In genomic region chr16:14827008-14827407, GRCm38 (mm10) we compare ENCODE assay signal across 23 mouse cellular contexts.
A peak's percentile ranks its signal among the peaks of the same experiment; 100 is the strongest.
DNase-seq lines count a peak whose midpoint lies in the region; ATAC-seq and TF ChIP-seq lines count a peak whose summit lies in the region.
"Had no signal": no experiment of that assay in that cellular context is flagged by ENCODE, and none has a peak within 500 bp of the region (broad histone marks: within the 10 kb centered on the region; RNA-seq: fewer than 3 reads in every experiment).

No protein-coding gene starts in this region.

- no peak overlapping the region for H3K27ac ChIP-seq in heart, embryonic 12.5 days (ENCODE audit: poor library complexity, severe bottlenecking)
- H3K27ac ChIP-seq in forebrain, postnatal 0 days (ENCODE audit: low read depth, low read length) = no peak overlapping the region
- no peak overlapping the region for H3K27ac ChIP-seq in liver, embryonic 12.5 days
- H3K27ac ChIP-seq in hindbrain, embryonic 10.5 days = no peak overlapping the region
- H3K27ac ChIP-seq: embryonic facial prominence, embryonic 12.5 days; forebrain, embryonic 12.5 days; hindbrain, postnatal 0 days; layer of hippocampus, adult 2 months; midbrain, embryonic 12.5 days; stomach, postnatal 0 days had no signal

- H3K4me3 ChIP-seq in heart, embryonic 12.5 days = no peak overlapping the region
- H3K4me3 ChIP-seq in forebrain, postnatal 0 days (ENCODE audit: low read depth, low read length) = no peak overlapping the region
- H3K4me3 ChIP-seq in liver, embryonic 12.5 days = no peak overlapping the region
- no peak overlapping the region for H3K4me3 ChIP-seq in hindbrain, embryonic 10.5 days
- H3K4me3 ChIP-seq: embryonic facial prominence, embryonic 12.5 days; forebrain, embryonic 12.5 days; layer of hippocampus, adult 2 months; midbrain, embryonic 12.5 days had no signal

- TF ChIP-seq CTCF in forebrain, postnatal 0 days (IDR thresholded peaks at IDR 0.05; ENCODE audit: low read depth) = no peak

- no peaks in the 10 kb centered on the region for H3K9me3 ChIP-seq in heart, embryonic 12.5 days (replicated peaks)
- no peaks in the 10 kb centered on the region for H3K9me3 ChIP-seq in forebrain, postnatal 0 days (ENCODE audit: low read length)
- no peaks in the 10 kb centered on the region; the same call in 1 of the 2 replicates for H3K9me3 ChIP-seq in liver, embryonic 12.5 days (replicated peaks)
- no peaks in the 10 kb centered on the region for H3K9me3 ChIP-seq in hindbrain, embryonic 10.5 days
- H3K9me3 ChIP-seq: embryonic facial prominence, embryonic 12.5 days; forebrain, embryonic 12.5 days; midbrain, embryonic 12.5 days had no signal

- H3K9ac ChIP-seq in heart, embryonic 12.5 days = no peak overlapping the region
- no peak overlapping the region for H3K9ac ChIP-seq in forebrain, postnatal 0 days
- H3K9ac ChIP-seq in liver, embryonic 12.5 days = no peak overlapping the region
- H3K9ac ChIP-seq: embryonic facial prominence, embryonic 12.5 days; forebrain, embryonic 12.5 days; midbrain, embryonic 12.5 days had no signal

- 57% methylated on average over 3 of the region's 3 CpGs for WGBS in heart, embryonic 12.5 days
- 83% methylated on average over 3 of the region's 3 CpGs for WGBS in forebrain, postnatal 0 days
- WGBS in liver, embryonic 12.5 days (ENCODE audit: insufficient replicate concordance) = 66% methylated on average over 3 of the region's 3 CpGs
- WGBS in hindbrain, embryonic 10.5 days = 90% methylated on average over 3 of the region's 3 CpGs

- no peaks in the 10 kb centered on the region for H3K27me3 ChIP-seq in heart, embryonic 12.5 days (replicated peaks)
- no peaks in the 10 kb centered on the region for H3K27me3 ChIP-seq in forebrain, postnatal 0 days (ENCODE audit: insufficient read depth, low read length)
- H3K27me3 ChIP-seq in liver, embryonic 12.5 days (replicated peaks) = no peaks in the 10 kb centered on the region
- H3K27me3 ChIP-seq in hindbrain, embryonic 10.5 days (ENCODE audit: insufficient read depth, poor library complexity, severe bottlenecking) = no peaks in the 10 kb centered on the region
- H3K27me3 ChIP-seq: embryonic facial prominence, embryonic 12.5 days; forebrain, embryonic 12.5 days; midbrain, embryonic 12.5 days had no signal

- H3K36me3 ChIP-seq in heart, embryonic 12.5 days = no peaks in the 10 kb centered on the region
- H3K36me3 ChIP-seq in forebrain, postnatal 0 days (ENCODE audit: insufficient read depth) = no peaks in the 10 kb centered on the region
- H3K36me3 ChIP-seq in liver, embryonic 12.5 days = no peaks in the 10 kb centered on the region
- no peaks in the 10 kb centered on the region for H3K36me3 ChIP-seq in hindbrain, embryonic 10.5 days
- H3K36me3 ChIP-seq: embryonic facial prominence, embryonic 12.5 days; forebrain, embryonic 12.5 days; midbrain, embryonic 12.5 days had no signal

- H3K4me2 ChIP-seq in heart, embryonic 12.5 days = no peak overlapping the region
- no peak overlapping the region for H3K4me2 ChIP-seq in forebrain, postnatal 0 days (ENCODE audit: low read depth)
- H3K4me2 ChIP-seq in liver, embryonic 12.5 days = no peak overlapping the region
- H3K4me2 ChIP-seq: embryonic facial prominence, embryonic 12.5 days; forebrain, embryonic 12.5 days; midbrain, embryonic 12.5 days had no signal

- no peak for ATAC-seq in heart, embryonic 12.5 days (ENCODE audit: insufficient number of reproducible peaks, low FRiP score)
- no peak for ATAC-seq in forebrain, postnatal 0 days
- ATAC-seq in liver, embryonic 12.5 days = no peak
- ATAC-seq: hindbrain, postnatal 0 days; intestine, embryonic 16.5 days had no signal

- peak; percentile 26 to 41 for DNase-seq in heart, adult 18-20 months
- peak; percentile 4 for DNase-seq in urinary bladder, postnatal 14 days (ENCODE audit: low spot score)
- no peak for DNase-seq in urinary bladder, postnatal 10 days (ENCODE audit: low spot score)
- DNase-seq in fibroblast of lung, adult 2 months (ENCODE audit: low read depth) = peak; percentile 88
- no peak for DNase-seq in forebrain, postnatal 0 days
- no peak for DNase-seq in hindbrain, embryonic 10.5 days (ENCODE audit: low spot score)
- DNase-seq: adrenal gland, adult 8-10 months; B cell, adult 2 months; cerebellum, adult 18-20 months; cerebellum, postnatal 14 days; gastrocnemius, postnatal 36 days; kidney, adult 9 months; kidney, postnatal 14 days; thymus, adult 2 months had no signal

- H3K4me1 ChIP-seq in heart, embryonic 12.5 days (replicated peaks) = no peaks in the 10 kb centered on the region
- H3K4me1 ChIP-seq in forebrain, postnatal 0 days (ENCODE audit: insufficient read depth) = no peaks in the 10 kb centered on the region
- H3K4me1 ChIP-seq in liver, embryonic 12.5 days = no peaks in the 10 kb centered on the region
- no peaks in the 10 kb centered on the region for H3K4me1 ChIP-seq in hindbrain, embryonic 10.5 days (replicated peaks)
- H3K4me1 ChIP-seq: embryonic facial prominence, embryonic 12.5 days; forebrain, embryonic 12.5 days; midbrain, embryonic 12.5 days had no signal

Comparison
In these comparisons a context has a peak if more than half of its experiments do, and no peak if none do; other contexts are left out.
1. DNase-seq: peak in heart, adult 18-20 months (2 of 2), urinary bladder, postnatal 14 days (single experiment) and fibroblast of lung, adult 2 months (single experiment); none in urinary bladder, postnatal 10 days (single experiment), forebrain, postnatal 0 days (single experiment) and hindbrain, embryonic 10.5 days (single experiment).